Mouse (Mus musculus) liver, postnatal 0 days (tissue): ENCODE data around the gene Pde8a.

Experiments used
- CTCF ChIP-seq: sonication (generic); IDR thresholded peaks from 2 replicates; pipeline ENCODE4 v1.5.1; 2016; ENCODE audit warnings: antibody characterized with exemption, low read depth
- EP300 ChIP-seq: IDR thresholded peaks from 2 replicates; pipeline ENCODE4 v1.6.1; 2016; ENCODE audit warnings: antibody characterized with exemption, low read depth, mild to moderate bottlenecking

DNA sequence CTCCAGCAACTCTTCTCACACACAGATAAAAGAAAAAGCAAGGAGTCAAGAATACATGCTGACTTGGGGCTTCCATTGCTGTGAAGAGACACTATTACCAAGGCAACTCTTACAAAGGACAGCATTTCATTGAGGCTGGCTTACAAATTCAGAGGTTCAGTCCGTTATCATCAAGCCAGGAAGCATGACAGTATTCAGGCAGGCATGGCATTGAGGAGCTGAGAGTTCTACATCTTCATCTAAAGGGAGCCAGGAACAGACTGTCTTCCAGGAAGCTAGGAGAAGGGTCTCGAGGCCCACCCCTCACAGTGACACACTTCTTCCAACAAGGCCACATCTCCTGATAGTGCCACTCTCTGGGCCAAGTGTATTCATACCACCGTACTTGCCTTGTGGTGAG lies 7.0 kb downstream of the Pde8a start:
- TF ChIP-seq CTCF (no peak), EP300 (no peak)
